Mouse (Mus musculus) thymus, adult 2 months (tissue): ENCODE data around the gene Gstt2. TPM values are rescaled to one million over a fixed set of nuclear protein-coding genes. Genes with fewer than 3 reads are reported as not detected.

ENCODE experiments used
- DNase-seq: peaks from one replicate; pipeline ENCODE4 v3.0.0; 2021
- H3K27ac ChIP-seq: fragments of 200-500 bp; 2 replicates; pipeline ENCODE4 v1.5.1; 2012; ENCODE audit warnings: low read length, control low read depth; ENCODE audit not compliant: control insufficient read depth, insufficient read depth
- H3K27me3 ChIP-seq: fragments of 200-500 bp; 2 replicates; pipeline ENCODE4 v1.6.1; 2012; ENCODE audit warnings: mild to moderate bottlenecking, low read length, moderate library complexity, mixed read lengths; ENCODE audit not compliant: control insufficient read depth, insufficient read depth
- H3K36me3 ChIP-seq: fragments of 200-500 bp; 2 replicates; pipeline ENCODE4 v1.6.1; 2012; ENCODE audit warnings: mild to moderate bottlenecking, low read length, moderate library complexity; ENCODE audit not compliant: control insufficient read depth, insufficient read depth
- H3K4me1 ChIP-seq: fragments of 200-500 bp; replicated peaks from 2 replicates; pipeline ENCODE4 v1.6.1; 2012; ENCODE audit warnings: low read length; ENCODE audit not compliant: control insufficient read depth, insufficient read depth
- H3K4me3 ChIP-seq: fragments of 200-500 bp; 2 replicates; pipeline ENCODE4 v1.5.1; 2012; ENCODE audit warnings: mild to moderate bottlenecking, low read length, control low read depth, moderate library complexity; ENCODE audit not compliant: control insufficient read depth, insufficient read depth
- CTCF ChIP-seq: fragments of 200-500 bp; IDR thresholded peaks from 2 replicates; pipeline ENCODE4 v1.5.1; 2012; ENCODE audit warnings: mild to moderate bottlenecking, control low read depth, low read length, moderate library complexity, borderline replicate concordance; ENCODE audit not compliant: control insufficient read depth, poor library complexity, insufficient read depth; ENCODE audit errors: extremely low read depth
- POLR2A ChIP-seq: fragments of 200-500 bp; IDR thresholded peaks from 2 replicates; pipeline ENCODE4 v1.6.1; 2012; ENCODE audit warnings: mild to moderate bottlenecking, low read length, control low read depth, moderate library complexity; ENCODE audit not compliant: control insufficient read depth, poor library complexity, insufficient read depth; ENCODE audit errors: extremely low read depth
- WGBS: fragments of 180-500 bp; shearing (Covaris S2); methylation state at CpG from one replicate; pipeline ENCODE4 v1.1.7; 2018; 5-methylcytosine and 5-hydroxymethylcytosine counted together
- polyA plus RNA-seq: library from polyadenylated mRNA; depleted of rRNA; stranded (reverse); fragments of >200 nt; gene quantifications from 2 replicates; pipeline ENCODE4 v1.2.3, GENCODE M21; 2012

Gstt2 gene
- polyA plus RNA-seq, 1 experiment, result 216 TPM

DNA sequence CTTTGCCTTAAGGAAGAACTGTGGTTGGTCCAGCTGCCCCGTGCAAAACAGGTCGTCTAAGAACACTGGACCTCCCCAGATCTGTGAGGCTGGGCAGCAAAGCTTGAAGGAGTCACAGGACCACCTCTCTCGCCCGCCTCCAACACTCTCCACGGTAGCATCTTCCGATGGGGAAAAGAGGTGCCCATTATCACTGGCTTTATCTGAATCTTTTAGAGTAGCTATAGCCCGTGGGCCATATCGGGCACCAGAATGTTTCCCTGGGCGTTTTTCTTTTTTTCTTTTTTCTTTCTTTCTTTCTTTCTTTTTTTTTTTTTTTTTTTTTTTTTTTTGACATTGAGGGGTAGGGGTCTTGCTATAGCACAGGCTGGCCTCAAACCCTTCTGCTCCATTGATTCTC lies 2.5 kb downstream of the Gstt2 start:
- Histone ChIP-seq H3K27me3 (no peaks in the 10 kb centered on the region), H3K4me1 (peaks cover 26% of the 10 kb centered on the region), H3K27ac (peak overlapping the region; percentile 87), H3K36me3 (no peaks in the 10 kb centered on the region), H3K4me3 (peak overlapping the region; percentile 84)
- TF ChIP-seq CTCF, result no peak
- no peak for TF ChIP-seq POLR2A
- DNase-seq, result no peak
- WGBS, result 3% methylated on average over 9 of the region's 9 CpGs

GRCm38 (mm10) chr10:75834250-75834649 lies 3.0 kb downstream of the Gstt2 start:
- H3K4me3 ChIP-seq, result peak overlapping the region; percentile 84
- H3K4me1 ChIP-seq, result peaks cover 26% of the 10 kb centered on the region
- no peak for TF ChIP-seq CTCF
- TF ChIP-seq POLR2A, result peak; percentile 31; the same call in 1 of the 2 replicates
- 2% methylated on average over 21 of the region's 21 CpGs for whole genome bisulfite sequencing
- H3K27ac ChIP-seq, result peak overlapping the region; percentile 74
- peak; percentile 73 for DNase-seq
- no peaks in the 10 kb centered on the region for H3K27me3 ChIP-seq
- H3K36me3 ChIP-seq, result no peaks in the 10 kb centered on the region

- Histone ChIP-seq H3K27me3 (no peaks in the 10 kb centered on the region), H3K4me1 (peaks cover 26% of the 10 kb centered on the region), H3K36me3 (no peaks in the 10 kb centered on the region), H3K4me3 (peak overlapping the region; percentile 84), H3K27ac (peak overlapping the region; percentile 74)
- no peak for TF ChIP-seq CTCF
- 0 out of 2 replicates have a peak, but pooled peaks have one; percentile 24 for TF ChIP-seq POLR2A
- DNase-seq, result peak; percentile 51
- 9% methylated on average over 21 of the region's 21 CpGs for WGBS
These were observed 3.7 kb downstream of the Gstt2 start for GRCm38 (mm10) chr10:75833456-75834080.

DNA sequence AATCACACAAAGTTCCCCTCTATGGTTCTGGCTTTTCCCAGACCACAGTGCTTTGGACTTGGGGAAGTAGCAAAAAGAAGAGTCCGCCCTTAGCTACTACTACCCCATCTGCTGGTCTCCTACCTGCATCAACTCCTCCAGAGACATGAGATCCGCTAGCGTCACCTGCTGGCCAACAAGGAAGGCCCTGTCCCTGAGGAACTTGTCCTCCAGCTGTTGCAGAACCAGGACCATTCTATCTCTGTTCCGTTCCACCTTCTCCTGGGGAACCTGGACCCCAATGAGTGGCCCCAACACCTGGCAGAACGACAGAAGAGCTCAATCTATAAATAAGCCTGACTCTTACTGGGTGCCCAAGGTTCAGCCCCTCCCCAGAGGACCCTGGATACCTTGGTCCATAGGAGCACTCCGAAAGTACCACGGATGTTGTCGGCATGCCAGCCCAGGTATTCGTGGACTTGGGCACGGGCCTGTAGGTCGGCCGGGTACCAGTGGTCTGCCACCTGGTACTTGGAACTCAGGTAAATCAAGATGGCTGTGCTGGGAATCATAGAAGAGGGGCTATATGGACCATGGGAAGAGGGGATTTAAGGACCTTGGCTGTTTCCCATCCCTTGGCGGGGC lies 4.8 kb downstream of the Gstt2 start:
- Histone ChIP-seq H3K4me1 (peaks cover 20% of the 10 kb centered on the region), H3K27me3 (no peaks in the 10 kb centered on the region), H3K27ac (no peak overlapping the region), H3K4me3 (no peak overlapping the region), H3K36me3 (no peaks in the 10 kb centered on the region)
- TF ChIP-seq POLR2A, result no peak
- peak; percentile 68; the same call in 1 of the 2 replicates for TF ChIP-seq CTCF
- DNase-seq, result peak; percentile 78
- 71% methylated on average over 13 of the region's 13 CpGs for WGBS

- 97% methylated on average over 2 of the region's 2 CpGs for WGBS
These were observed 7.0 kb downstream of the Gstt2 start for GRCm38 (mm10) chr10:75830275-75830670.

DNA sequence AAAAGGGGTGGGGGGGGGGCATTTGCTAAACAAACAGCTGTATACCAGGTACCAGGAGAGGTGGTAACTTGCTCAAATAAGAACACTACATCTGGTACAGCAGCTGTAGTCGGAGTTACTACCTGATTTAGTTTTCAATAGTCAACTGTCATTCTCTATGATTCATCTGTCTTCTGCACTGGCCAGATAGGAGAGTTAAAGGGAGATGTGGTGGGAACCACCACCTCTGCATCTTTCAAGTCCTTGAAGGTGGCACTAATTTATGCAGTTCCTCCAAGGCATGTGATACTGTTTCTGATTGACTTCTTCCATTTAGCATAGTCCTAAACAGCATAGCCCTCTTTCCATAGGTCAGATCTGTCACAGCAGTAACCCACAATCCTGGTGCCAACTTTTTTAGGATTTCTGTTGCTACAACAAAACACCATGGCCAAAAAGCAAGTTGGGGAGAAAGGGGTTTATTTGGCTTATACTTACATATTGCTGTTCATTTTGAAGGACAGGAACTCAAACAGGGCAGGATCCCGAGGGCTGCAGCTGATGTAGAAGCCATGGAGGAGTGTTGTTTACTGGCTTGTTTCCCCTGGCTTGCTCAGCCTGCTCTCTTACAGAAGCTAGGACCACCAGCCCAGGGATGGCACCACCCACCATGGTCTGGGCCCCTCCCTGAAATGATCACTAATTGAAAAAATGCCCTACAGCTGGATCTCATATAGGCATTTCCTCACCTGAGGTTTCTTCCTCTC lies 7.5 kb downstream of the Gstt2 start:
- Histone ChIP-seq H3K27me3 (no peaks in the 10 kb centered on the region), H3K27ac (no peak overlapping the region), H3K36me3 (no peaks in the 10 kb centered on the region), H3K4me3 (no peak overlapping the region), H3K4me1 (peaks cover 19% of the 10 kb centered on the region)
- DNase-seq, result no peak
- 86% methylated on average over 2 of the region's 2 CpGs for WGBS
- no peak for TF ChIP-seq POLR2A
- TF ChIP-seq CTCF, result no peak

More at GRCm38 (mm10) chr10:75830275-75830670, 7.0 kb downstream of the Gstt2 start:
- Histone ChIP-seq H3K27ac (no peak overlapping the region), H3K4me3 (no peak overlapping the region), H3K4me1 (peaks cover 20% of the 10 kb centered on the region), H3K27me3 (no peaks in the 10 kb centered on the region), H3K36me3 (no peaks in the 10 kb centered on the region)
- TF ChIP-seq CTCF (no peak), POLR2A (no peak)
- DNase-seq, result no peak
